Mouse (Mus musculus): ENCODE data around the gene Lhpp.

DNA sequence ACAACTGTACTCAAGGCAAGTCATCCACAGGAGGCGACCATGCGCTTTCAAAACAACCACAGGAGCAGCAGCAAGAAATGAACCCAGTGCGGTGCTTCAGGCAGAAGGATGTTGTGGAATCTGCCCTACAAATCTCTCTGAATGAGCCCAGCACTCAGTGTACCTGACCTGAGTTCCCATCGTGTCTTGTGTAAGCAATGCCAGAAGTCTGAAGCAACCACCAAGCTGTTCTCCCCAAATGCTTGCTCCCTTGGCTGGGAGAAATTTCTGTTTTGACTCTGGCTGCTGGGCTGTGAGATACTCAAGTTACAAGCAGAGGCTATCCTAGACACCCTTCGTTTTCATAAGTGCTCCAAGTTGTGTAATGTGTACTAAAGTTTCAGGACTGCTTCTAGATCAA is 4.7 kb upstream of the Lhpp start:
- TF ChIP-seq CTCF (IDR thresholded peaks at IDR 0.05; ENCODE audit: low read depth): no peak
- TF ChIP-seq EP300 (IDR thresholded peaks at IDR 0.05; ENCODE audit: low read depth): no peak
